Mouse (Mus musculus) lung, adult 2 months (tissue): ENCODE measurements around the gene Cdk11b.

ENCODE experiments used
- CTCF ChIP-seq: fragments of 200-500 bp; IDR thresholded peaks from 2 replicates; pipeline ENCODE4 v1.5.1; 2011; ENCODE audit warnings: mild to moderate bottlenecking, low read length, control low read depth; ENCODE audit not compliant: insufficient read depth
- POLR2A ChIP-seq: fragments of 200-500 bp; IDR thresholded peaks from 2 replicates; pipeline ENCODE4 v1.6.1; 2011; ENCODE audit warnings: low read depth, mild to moderate bottlenecking, control low read depth, low read length, borderline replicate concordance; ENCODE audit errors: extremely low read depth

DNA sequence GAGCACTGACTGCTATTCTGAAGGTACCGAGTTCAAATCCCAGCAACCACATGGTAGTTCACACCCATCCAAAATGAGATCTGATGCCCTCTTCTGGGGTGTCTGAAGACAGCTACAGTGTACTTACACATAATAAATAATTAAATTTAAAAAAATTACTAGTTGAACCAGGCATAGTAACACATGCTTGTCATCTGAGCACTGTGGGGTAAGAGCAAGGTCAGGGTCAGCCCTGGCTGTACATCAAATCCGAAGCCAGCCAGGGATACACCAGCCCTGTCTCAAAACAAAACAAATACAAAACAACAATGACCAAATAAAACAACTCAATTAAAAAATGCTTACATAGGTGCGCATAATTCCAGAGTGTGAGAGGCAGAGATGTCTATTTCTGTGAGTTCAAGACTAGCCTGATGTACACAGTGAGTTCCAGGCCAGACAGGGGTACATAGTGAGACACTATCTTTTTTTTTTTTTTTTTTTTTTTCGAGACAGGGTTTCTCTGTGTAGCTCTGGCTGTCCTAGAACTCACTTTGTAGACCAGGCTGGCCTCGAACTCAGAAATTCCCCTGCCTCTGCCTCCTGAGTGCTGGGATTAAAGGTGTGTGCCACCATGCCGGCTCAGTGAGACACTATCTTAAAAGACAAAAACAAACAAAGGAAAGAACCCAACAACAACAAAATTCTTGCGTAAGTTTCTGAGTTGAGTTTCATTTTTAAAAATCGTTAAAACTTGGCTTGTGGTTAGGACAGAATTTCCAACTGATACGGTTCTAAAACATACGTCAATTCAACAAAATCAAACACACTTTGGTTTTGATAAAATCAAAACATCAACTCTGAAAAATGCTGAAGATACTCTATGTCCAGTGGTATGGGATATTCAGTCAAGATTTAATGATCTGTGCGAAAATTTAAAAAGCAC is 24.5 kb upstream of the Cdk11b start:
- TF ChIP-seq CTCF (no peak), POLR2A (no peak)
